Mouse (Mus musculus) G1E-ER4 (cell line): ENCODE data around the gene Sdr42e1. TPM values are rescaled to one million over a fixed set of nuclear protein-coding genes. Genes with fewer than 3 reads are reported as not detected.

Experiments used
- GATA1 ChIP-seq: IDR thresholded peaks from one replicate; pipeline ENCODE4 v1.8.0; 2012; ENCODE audit warnings: low read length, inconsistent platforms
- polyA plus RNA-seq: library from polyadenylated mRNA; stranded (reverse); fragments of >175 nt; gene quantifications from 2 replicates; pipeline ENCODE4 v1.2.3, GENCODE M21; 2012

Gene Sdr42e1
- not detected in 2 replicates for polyA plus RNA-seq

- no peak for TF ChIP-seq GATA1
Observed at GRCm38 (mm10) chr8:117673430-117673830, at the start of gene Sdr42e1. Gene Sdr42e1 (minus strand): TSS chr8:117673689.

- no peak for TF ChIP-seq GATA1
Observed at GRCm38 (mm10) chr8:117718152-117718860, 44.8 kb upstream of the Sdr42e1 start.

GRCm38 (mm10) chr8:117715896-117716295 is 42.4 kb upstream of the Sdr42e1 start:
- TF ChIP-seq GATA1 = no peak

- TF ChIP-seq GATA1 = no peak
Observed at GRCm38 (mm10) chr8:117714604-117715003, 41.1 kb upstream of the Sdr42e1 start.

GRCm38 (mm10) chr8:117712226-117712625 is 38.7 kb upstream of the Sdr42e1 start:
- no peak for TF ChIP-seq GATA1

GRCm38 (mm10) chr8:117706141-117706540 is 32.7 kb upstream of the Sdr42e1 start:
- no peak for TF ChIP-seq GATA1

GRCm38 (mm10) chr8:117702701-117703100 is 29.2 kb upstream of the Sdr42e1 start:
- TF ChIP-seq GATA1 = no peak

- no peak for TF ChIP-seq GATA1
Observed at GRCm38 (mm10) chr8:117701859-117702258, 28.4 kb upstream of the Sdr42e1 start, which contains the start of gene Hsd17b2. Gene Hsd17b2 (plus strand): TSS chr8:117701904.

GRCm38 (mm10) chr8:117701246-117701645 is 27.8 kb upstream of the Sdr42e1 start:
- no peak for TF ChIP-seq GATA1

- TF ChIP-seq GATA1 = no peak
Observed at GRCm38 (mm10) chr8:117700699-117701098, 27.2 kb upstream of the Sdr42e1 start.

- TF ChIP-seq GATA1 = no peak
Observed at GRCm38 (mm10) chr8:117697248-117697647, 23.8 kb upstream of the Sdr42e1 start.

- TF ChIP-seq GATA1 = no peak
Observed at GRCm38 (mm10) chr8:117695636-117696035, 22.1 kb upstream of the Sdr42e1 start.

GRCm38 (mm10) chr8:117692131-117692530 is 18.6 kb upstream of the Sdr42e1 start:
- TF ChIP-seq GATA1 = no peak

GRCm38 (mm10) chr8:117687890-117688289 is 14.4 kb upstream of the Sdr42e1 start:
- TF ChIP-seq GATA1 = no peak

GRCm38 (mm10) chr8:117684504-117684903 is 11.0 kb upstream of the Sdr42e1 start:
- no peak for TF ChIP-seq GATA1

- TF ChIP-seq GATA1 = no peak
Observed at GRCm38 (mm10) chr8:117683925-117684472, 10.5 kb upstream of the Sdr42e1 start.

GRCm38 (mm10) chr8:117678650-117679049 is 5.2 kb upstream of the Sdr42e1 start:
- TF ChIP-seq GATA1 = no peak
